29 mouse cellular contexts compared by ENCODE assay signal in the genomic region with DNA sequence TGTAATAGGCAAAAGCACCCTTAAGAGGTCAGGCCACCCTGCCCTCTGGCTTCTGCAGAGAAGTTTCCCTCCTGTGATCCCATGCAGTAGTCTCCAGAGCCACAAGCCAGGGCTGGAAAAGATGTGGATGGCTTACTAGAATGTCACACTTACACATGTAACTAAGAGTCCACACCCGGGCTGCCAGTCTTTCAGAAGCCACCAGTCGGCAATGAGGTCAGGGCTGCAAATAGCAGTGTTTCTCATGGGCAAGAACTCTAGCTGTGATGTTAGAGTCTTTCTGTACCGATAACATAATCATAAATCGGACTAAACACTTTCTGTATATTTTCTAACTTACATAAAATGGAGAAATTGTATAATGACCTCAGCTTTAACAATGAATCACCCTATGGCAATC. TPM values are rescaled to one million over a fixed set of nuclear protein-coding genes. Genes with fewer than 3 reads are reported as not detected.
DNase-seq lines count a peak whose midpoint lies in the region; ATAC-seq and TF ChIP-seq lines count a peak whose summit lies in the region.
"Had no signal": no experiment of that assay in that cellular context is flagged by ENCODE, and none has a peak within 500 bp of the region (broad histone marks: within the 10 kb centered on the region; RNA-seq: fewer than 3 reads in every experiment).

No protein-coding gene starts in this region.

- H3K4me1 ChIP-seq in heart, embryonic 13.5 days: peaks cover 66% of the 10 kb centered on the region
- H3K4me1 ChIP-seq in bone marrow macrophage, adult 2 months (ENCODE audit: control insufficient read depth, insufficient read depth, low read length): peaks cover 60% of the 10 kb centered on the region
- H3K4me1 ChIP-seq in hindbrain, postnatal 0 days (ENCODE audit: insufficient read depth, low read length): no peaks in the 10 kb centered on the region
- H3K4me1 ChIP-seq: hindbrain, embryonic 10.5 days; hindbrain, embryonic 15.5 days had no signal

- no peak for ATAC-seq in heart, embryonic 13.5 days (ENCODE audit: extremely low read depth, insufficient number of reproducible peaks, low FRiP score, low TSS enrichment)
- ATAC-seq in hindbrain, postnatal 0 days: no peak
- ATAC-seq: forebrain, embryonic 14.5 days; liver, embryonic 12.5 days; liver, postnatal 0 days; Patski had no signal

- peak overlapping the region; percentile 79 for H3K27ac ChIP-seq in gastrocnemius, adult 2 months
- H3K27ac ChIP-seq in heart, embryonic 13.5 days (replicated peaks): 0 out of 2 replicates have a peak overlapping the region, but pooled peaks have one; percentile 9
- H3K27ac ChIP-seq in bone marrow macrophage, adult 2 months (ENCODE audit: insufficient read depth, low read depth, low read length): peak overlapping the region; percentile 58
- peak overlapping the region; percentile 94 for H3K27ac ChIP-seq in macrophage
- no peak overlapping the region for H3K27ac ChIP-seq in hindbrain, postnatal 0 days
- H3K27ac ChIP-seq: embryonic facial prominence, embryonic 12.5 days; hindbrain, embryonic 10.5 days; hindbrain, embryonic 15.5 days; layer of hippocampus, adult 2 months; left cerebral cortex, adult 2 months; liver, embryonic 12.5 days; midbrain, embryonic 12.5 days; neural tube, embryonic 13.5 days had no signal

- H3K27me3 ChIP-seq in heart, embryonic 13.5 days (replicated peaks): no peaks in the 10 kb centered on the region
- H3K27me3 ChIP-seq in hindbrain, postnatal 0 days (ENCODE audit: insufficient read depth, low read length): no peaks in the 10 kb centered on the region
- H3K27me3 ChIP-seq: embryonic facial prominence, embryonic 12.5 days; hindbrain, embryonic 15.5 days; liver, embryonic 12.5 days; midbrain, embryonic 12.5 days; neural tube, embryonic 13.5 days; Patski had no signal

- peaks cover 19% of the 10 kb centered on the region for H3K36me3 ChIP-seq in heart, embryonic 13.5 days
- peaks cover 4% of the 10 kb centered on the region; the same call in 1 of the 2 replicates for H3K36me3 ChIP-seq in macrophage (ENCODE audit: inconsistent target)
- H3K36me3 ChIP-seq in hindbrain, postnatal 0 days (ENCODE audit: insufficient read depth, low read length): no peaks in the 10 kb centered on the region
- H3K36me3 ChIP-seq: hindbrain, embryonic 15.5 days; liver, embryonic 12.5 days; midbrain, embryonic 12.5 days had no signal

- intact Hi-C loops in gastrocnemius, adult 2 months (cut with DNase I): no loop called here
- intact Hi-C loops in heart, postnatal 36 days (cut with DNase I): no loop called here

- H3K79me2 ChIP-seq in macrophage (ENCODE audit: inconsistent target): peaks cover 22% of the 10 kb centered on the region; the same call in 1 of the 2 replicates

- DNase-seq in gastrocnemius, adult 2 months: peak; percentile 77
- no peak for DNase-seq in gastrocnemius, postnatal 10 days
- no peak for DNase-seq in heart, postnatal 36 days
- no peak for DNase-seq in hindbrain, postnatal 0 days (ENCODE audit: low spot score)
- DNase-seq: adrenal gland, postnatal 14 days; cerebellum, adult 11-12 months; cerebellum, adult 9-11 months; embryo, embryonic 11 days; kidney, adult 2 months; kidney, postnatal 36 days; left cerebral cortex, postnatal 4 days; liver, postnatal 0 days; lung, postnatal 36 days; right cerebral cortex, postnatal 4 days; thymus, postnatal 4 days had no signal

- 61% methylated on average over 4 of the region's 4 CpGs for WGBS in heart, embryonic 13.5 days
- 86% methylated on average over 4 of the region's 4 CpGs for WGBS in macrophage (ENCODE audit: missing documents)
- WGBS in hindbrain, postnatal 0 days: 95% methylated on average over 4 of the region's 4 CpGs

- H3K4me3 ChIP-seq in gastrocnemius, adult 2 months: no peak overlapping the region
- H3K4me3 ChIP-seq in heart, embryonic 13.5 days: no peak overlapping the region
- no peak overlapping the region for H3K4me3 ChIP-seq in bone marrow macrophage, adult 2 months (ENCODE audit: insufficient read depth, low read length)
- H3K4me3 ChIP-seq in macrophage (ENCODE audit: inconsistent target): no peak overlapping the region
- no peak overlapping the region for H3K4me3 ChIP-seq in hindbrain, postnatal 0 days (ENCODE audit: low read length)
- H3K4me3 ChIP-seq: embryonic facial prominence, embryonic 12.5 days; hindbrain, embryonic 10.5 days; hindbrain, embryonic 15.5 days; layer of hippocampus, adult 2 months; left cerebral cortex, adult 2 months; liver, embryonic 12.5 days; megakaryocyte, embryonic 14.5 days; midbrain, embryonic 12.5 days; neural tube, embryonic 13.5 days had no signal

- H3K4me2 ChIP-seq in heart, embryonic 13.5 days: no peak overlapping the region
- H3K4me2 ChIP-seq in hindbrain, postnatal 0 days (ENCODE audit: low read depth, low read length): no peak overlapping the region
- H3K4me2 ChIP-seq: embryonic facial prominence, embryonic 12.5 days; hindbrain, embryonic 15.5 days; liver, embryonic 12.5 days; midbrain, embryonic 12.5 days; neural tube, embryonic 13.5 days had no signal

- no peak for TF ChIP-seq CTCF in gastrocnemius, adult 2 months (IDR thresholded peaks at IDR 0.05)
- TF ChIP-seq CTCF in bone marrow macrophage, adult 2 months (IDR thresholded peaks at IDR 0.05; ENCODE audit: low read depth, low read length): no peak
- no peak for TF ChIP-seq CTCF in hindbrain, postnatal 0 days (IDR thresholded peaks at IDR 0.05; ENCODE audit: low read depth)

- no peak overlapping the region for H3K9ac ChIP-seq in heart, embryonic 13.5 days
- H3K9ac ChIP-seq in hindbrain, postnatal 0 days (replicated peaks; ENCODE audit: low read length): no peak overlapping the region
- H3K9ac ChIP-seq: embryonic facial prominence, embryonic 12.5 days; hindbrain, embryonic 15.5 days; liver, embryonic 12.5 days; liver, postnatal 0 days; midbrain, embryonic 12.5 days; neural tube, embryonic 13.5 days had no signal

- H3K9me3 ChIP-seq in heart, embryonic 13.5 days: no peaks in the 10 kb centered on the region
- no peaks in the 10 kb centered on the region for H3K9me3 ChIP-seq in hindbrain, postnatal 0 days (ENCODE audit: low read length)
- H3K9me3 ChIP-seq: embryonic facial prominence, embryonic 12.5 days; hindbrain, embryonic 10.5 days; hindbrain, embryonic 15.5 days; liver, embryonic 12.5 days; megakaryocyte, embryonic 14.5 days; midbrain, embryonic 12.5 days; neural tube, embryonic 13.5 days had no signal

- no peak for TF ChIP-seq POLR2A in bone marrow macrophage, adult 2 months (IDR thresholded peaks at IDR 0.05; ENCODE audit: borderline replicate concordance, low read depth, low read length)

RNA-seq across cellular contexts. Expression of gene Igf2bp2, which starts 46.4 kb away (rescaled TPM):
- total RNA-seq in gastrocnemius, adult 2 months (2021): 1 to 10 TPM; 1.3 to 5.2 TPM
- total RNA-seq in gastrocnemius, postnatal 10 days (2021): 10 to 100 TPM in 1 of 2 experiments, 1 to 10 TPM in 1; 8.4 to 16.6 TPM
- polyA plus RNA-seq in heart, embryonic 13.5 days (2015; fragmentation: Nextera tagmentation; extraction: Ambion mirVana): 51.4 and 53.2 TPM in 2 replicates
- total RNA-seq in heart, postnatal 36 days (2021): 10 to 100 TPM in 1 of 2 experiments, 1 to 10 TPM in 1; 4.6 to 10.1 TPM
- 8.3 and 10.7 TPM in 2 replicates for polyA plus RNA-seq in bone marrow macrophage, adult 2 months (2012; ENCODE audit: insufficient read depth, insufficient read length, missing spikeins)
- 100 to 1,000 TPM in 13 of 26 experiments, 10 to 100 TPM in 13; 42.6 to 196 (median 100.0) TPM for total RNA-seq in macrophage (2018; cell fraction: chromatin; rRNA removed)
- 10 to 100 TPM; 15.6 to 88.4 (median 45.0) TPM for total RNA-seq in macrophage (2018; cell fraction: cytosol; rRNA removed)
- 100 to 1,000 TPM in 5 of 26 experiments, 10 to 100 TPM in 21; 20.3 to 126 (median 78.2) TPM for total RNA-seq in macrophage (2018; cell fraction: nucleus; rRNA removed)
- 11.0 to 35.3 TPM (median 33.5 TPM) in 3 replicates for polyA plus RNA-seq in macrophage (2018)
- 15.8 and 19.1 TPM in 2 replicates for total RNA-seq in hindbrain, postnatal 0 days (2014; rRNA removed)
- polyA plus RNA-seq in hindbrain, postnatal 0 days (2015; fragmentation: Nextera tagmentation; extraction: Ambion mirVana): 7.7 and 8.2 TPM in 2 replicates
